ENCODE assay signal across 22 mouse cellular contexts in the genomic region with DNA sequence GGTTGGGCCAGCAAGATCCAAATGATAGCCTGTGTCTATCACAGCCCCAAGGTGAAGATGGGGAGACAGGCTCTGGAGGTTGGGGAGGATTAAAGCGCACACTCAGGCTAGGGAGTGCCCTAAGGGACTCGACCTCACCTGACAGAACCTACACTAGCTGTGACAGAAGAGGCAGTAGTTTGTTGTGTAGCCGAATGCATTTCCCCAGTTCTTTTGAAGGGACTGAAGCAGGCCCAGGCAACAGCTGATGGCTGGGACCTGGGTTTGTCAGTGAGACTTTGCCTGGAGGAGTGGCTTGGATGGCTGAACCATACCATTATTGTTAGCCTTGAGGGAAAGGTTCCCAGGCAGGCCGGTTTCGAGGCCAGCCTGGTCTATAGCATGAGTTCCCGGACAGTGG. TPM values are rescaled to one million over a fixed set of nuclear protein-coding genes. Genes with fewer than 3 reads are reported as not detected.
"Had no signal": no experiment of that assay in that cellular context is flagged by ENCODE, and none has a peak within 500 bp of the region (broad histone marks: within the 10 kb centered on the region; RNA-seq: fewer than 3 reads in every experiment).

No protein-coding gene starts in this region.

- H3K9me3 ChIP-seq: midbrain, embryonic 12.5 days; neural tube, embryonic 12.5 days; stomach, embryonic 15.5 days had no signal

- H3K36me3 ChIP-seq: stomach, embryonic 15.5 days had no signal

- H3K4me3 ChIP-seq: megakaryocyte, embryonic 14.5 days; midbrain, embryonic 12.5 days; neural tube, embryonic 12.5 days; stomach, embryonic 15.5 days had no signal

- H3K27me3 ChIP-seq: megakaryocyte, embryonic 14.5 days; midbrain, embryonic 12.5 days; neural tube, embryonic 12.5 days; stomach, embryonic 15.5 days had no signal

- DNase-seq: lung, adult 18-20 months; lung, embryonic 14.5 days; lung, postnatal 14 days; lung, postnatal 36 days; midbrain, embryonic 14.5 days; right cerebral cortex, postnatal 14 days; thymus, adult 2 months; thymus, postnatal 25 days; thymus, postnatal 4 days had no signal

- H3K4me1 ChIP-seq: midbrain, embryonic 12.5 days; neural tube, embryonic 12.5 days; stomach, embryonic 15.5 days had no signal

- H3K27ac ChIP-seq: liver, embryonic 14.5 days; macrophage; midbrain, embryonic 12.5 days; neural tube, embryonic 12.5 days; stomach, embryonic 15.5 days; stomach, postnatal 0 days had no signal

RNA-seq across cellular contexts. Expression of a gene that starts 2.6 kb away (rescaled TPM):
- total RNA-seq: midbrain, postnatal 0 days; monocyte, adult 5-6 weeks; neutrophil, adult 5-6 weeks had no signal
- polyA plus RNA-seq: liver, embryonic 14.5 days; lung, embryonic 14.5 days; macrophage; midbrain, embryonic 12.5 days; midbrain, embryonic 14.5 days; midbrain, postnatal 0 days; neural tube, embryonic 12.5 days; neural tube, embryonic 14.5 days; spleen, adult 2 months; stomach, embryonic 15.5 days; thymus, adult 2 months; urinary bladder, adult 2 months had no signal

RNA-seq across cellular contexts. Expression of a gene that starts 30.6 kb away (rescaled TPM):
- total RNA-seq: monocyte, adult 5-6 weeks had no signal
